Mouse (Mus musculus) embryonic facial prominence, embryonic 11.5 days (tissue): ENCODE data around the gene Rassf8. TPM values are rescaled to one million over a fixed set of nuclear protein-coding genes. Genes with fewer than 3 reads are reported as not detected.
A peak's percentile ranks its signal among the peaks of the same experiment; 100 is the strongest.

Experiments
- ATAC-seq: fragments of 200-750 bp; cut with Nextera tagmentation; replicated peaks from 2 replicates; pipeline ENCODE4 v1.8.0; 2017; ENCODE audit warnings: low read depth; ENCODE audit not compliant: insufficient number of reproducible peaks, low FRiP score, low TSS enrichment
- DNase-seq: peaks from one replicate; pipeline ENCODE4 v3.0.0-alpha.2; 2015; ENCODE audit warnings: low spot score
- H3K27ac ChIP-seq: fragments of 300-500 bp; sonication (generic); replicated peaks from 2 replicates; pipeline ENCODE4 v1.5.1; 2014; ENCODE audit warnings: mild to moderate bottlenecking, low read depth, low read length, control low read depth
- H3K27me3 ChIP-seq: fragments of 300-500 bp; sonication (generic); 2 replicates; pipeline ENCODE4 v1.6.1; 2014; ENCODE audit warnings: mild to moderate bottlenecking, low read length, moderate library complexity, mixed read lengths; ENCODE audit not compliant: control insufficient read depth, insufficient read depth
- H3K36me3 ChIP-seq: fragments of 300-500 bp; sonication (generic); replicated peaks from 2 replicates; pipeline ENCODE4 v1.6.1; 2014; ENCODE audit warnings: low read depth, mild to moderate bottlenecking, low read length, moderate library complexity, mixed read lengths; ENCODE audit not compliant: control insufficient read depth, insufficient read depth
- H3K4me1 ChIP-seq: fragments of 300-500 bp; sonication (generic); 2 replicates; pipeline ENCODE4 v1.6.1; 2014; ENCODE audit warnings: low read length, mixed read lengths; ENCODE audit not compliant: control insufficient read depth, insufficient read depth
- H3K4me2 ChIP-seq: fragments of 300-500 bp; sonication (generic); 2 replicates; pipeline ENCODE4 v1.6.1; 2014; ENCODE audit warnings: low read depth, mild to moderate bottlenecking, control low read depth, low read length, moderate library complexity
- H3K4me3 ChIP-seq: fragments of 300-500 bp; sonication (generic); 2 replicates; pipeline ENCODE4 v1.5.1; 2014; ENCODE audit warnings: low read depth, low read length, control low read depth
- H3K9ac ChIP-seq: fragments of 300-500 bp; sonication (generic); replicated peaks from 2 replicates; pipeline ENCODE4 v1.6.1; 2014; ENCODE audit warnings: mild to moderate bottlenecking, control low read depth, low read length
- H3K9me3 ChIP-seq: fragments of 300-500 bp; sonication (generic); replicated peaks from 2 replicates; pipeline ENCODE4 v1.6.1; 2016; ENCODE audit warnings: mild to moderate bottlenecking, low read length, inconsistent platforms, mixed read lengths; ENCODE audit not compliant: control insufficient read depth
- WGBS: fragments of 180-500 bp; shearing (Covaris S2); extraction: QIAGEN DNeasy Blood & Tissue Kit; methylation state at CpG from one replicate; pipeline ENCODE4 v1.1.7; 2014; 5-methylcytosine and 5-hydroxymethylcytosine counted together
- polyA plus RNA-seq: library from polyadenylated mRNA; unstranded; fragments of >200 nt; fragmentation: Nextera tagmentation; extraction: Ambion mirVana; gene quantifications from 2 replicates; pipeline ENCODE4 v1.2.1, GENCODE M21; 2014

Gene Rassf8
- polyA plus RNA-seq, 1 experiment from 2014 or later: 8.2 TPM

DNA sequence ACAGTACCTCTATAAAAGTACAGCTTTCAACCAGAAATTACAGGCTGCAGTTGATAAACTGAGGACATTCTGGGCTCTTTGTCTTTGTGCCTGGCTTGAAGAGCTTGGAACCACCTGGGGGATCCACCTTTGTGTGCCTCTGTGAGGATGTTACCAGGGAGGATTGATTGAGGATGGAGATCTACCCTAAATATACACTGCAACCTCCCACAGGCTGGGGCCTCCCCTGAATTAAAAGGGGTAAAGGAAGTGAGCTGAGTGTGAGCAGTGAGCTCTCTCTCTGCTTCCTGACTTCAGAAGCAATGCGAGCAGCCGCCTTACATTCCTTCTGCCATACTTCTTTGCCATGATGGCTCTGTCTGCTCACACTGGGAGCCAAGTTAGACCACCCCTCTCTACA lies 10.4 kb upstream of the Rassf8 start:
- Histone ChIP-seq H3K27me3 (no peaks in the 10 kb centered on the region), H3K36me3 (no peaks in the 10 kb centered on the region), H3K27ac (no peak overlapping the region), H3K9me3 (no peaks in the 10 kb centered on the region), H3K4me3 (no peak overlapping the region), H3K4me1 (peaks cover 2% of the 10 kb centered on the region), H3K4me2 (no peak overlapping the region; the same call in 1 of the 2 replicates), H3K9ac (0 out of 2 replicates have a peak overlapping the region, but pooled peaks have one; percentile 11)
- DNase-seq (no peak), ATAC-seq (no peak)
- 82% methylated on average over 2 of the region's 2 CpGs for WGBS

DNA sequence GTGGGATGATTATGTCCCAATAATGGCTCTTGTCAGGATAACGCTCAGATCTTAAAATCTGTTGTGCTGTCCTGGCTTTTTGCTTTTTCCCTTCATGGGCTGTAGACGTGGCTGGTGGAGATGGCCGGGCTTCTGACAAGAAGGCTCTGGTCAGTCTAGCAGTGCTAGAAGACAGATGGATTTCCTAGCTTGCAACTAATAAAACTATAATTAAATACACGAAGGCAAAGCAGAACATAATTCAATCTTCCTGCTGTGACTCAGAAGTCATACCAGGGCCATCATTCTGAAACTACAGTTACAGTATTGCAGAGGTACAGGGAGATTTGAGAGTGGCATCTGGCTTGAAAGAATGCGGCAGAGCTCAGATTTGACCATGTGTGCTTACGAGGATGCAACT lies 7.3 kb upstream of the Rassf8 start:
- Histone ChIP-seq H3K4me2 (no peak overlapping the region), H3K4me1 (peaks cover 2% of the 10 kb centered on the region), H3K27me3 (no peaks in the 10 kb centered on the region), H3K36me3 (no peaks in the 10 kb centered on the region), H3K27ac (no peak overlapping the region), H3K9ac (no peak overlapping the region), H3K4me3 (no peak overlapping the region), H3K9me3 (no peaks in the 10 kb centered on the region)
- DNase-seq (no peak), ATAC-seq (no peak)
- 82% methylated on average over 6 of the region's 6 CpGs for WGBS

DNA sequence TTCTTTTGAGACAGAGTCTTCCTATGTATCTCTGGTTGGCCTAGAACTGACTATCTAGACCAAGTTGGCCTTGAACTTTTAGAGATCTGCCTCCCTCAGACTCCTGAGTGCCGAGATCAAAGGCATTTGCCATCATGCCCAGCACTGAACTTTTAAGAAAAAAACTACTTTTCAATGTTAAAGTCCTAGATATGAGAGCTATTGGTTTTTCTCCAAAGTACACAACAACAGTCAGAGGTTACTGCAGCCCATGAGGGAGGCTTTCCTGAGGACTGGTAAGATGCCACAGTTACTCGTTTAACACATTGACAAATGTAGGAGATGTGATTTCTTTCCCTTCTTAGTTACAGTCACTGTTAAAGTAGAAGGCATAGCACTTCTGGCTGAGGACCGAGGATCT lies 6.5 kb upstream of the Rassf8 start:
- DNase-seq (no peak), ATAC-seq (no peak)
- H3K27ac ChIP-seq: no peak overlapping the region
- 83% methylated on average over 3 of the region's 3 CpGs for WGBS
- no peak overlapping the region for H3K9ac ChIP-seq
- no peaks in the 10 kb centered on the region for H3K9me3 ChIP-seq
- no peaks in the 10 kb centered on the region for H3K36me3 ChIP-seq
- H3K4me3 ChIP-seq: no peak overlapping the region
- H3K4me2 ChIP-seq: no peak overlapping the region
- no peaks in the 10 kb centered on the region for H3K27me3 ChIP-seq
- H3K4me1 ChIP-seq: peaks cover 2% of the 10 kb centered on the region

DNA sequence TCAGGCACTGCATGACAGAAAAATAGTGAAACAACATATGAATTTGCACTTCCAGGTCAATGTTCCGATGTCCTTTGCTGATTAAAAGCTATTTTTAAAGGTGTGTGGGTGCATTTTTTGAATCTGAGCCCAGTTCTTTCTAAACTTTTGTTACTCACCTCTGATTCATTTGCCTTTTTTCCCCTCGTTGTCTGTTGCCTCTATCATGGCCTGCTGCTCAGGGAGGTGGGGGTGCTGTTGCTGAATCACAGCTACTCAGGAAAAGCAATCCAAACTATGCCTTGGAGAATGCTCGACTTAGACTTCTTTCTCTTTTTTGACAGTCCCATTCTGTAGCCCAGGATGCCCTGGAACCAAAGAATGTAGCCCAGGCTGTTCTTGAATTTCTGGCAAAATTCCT lies 1.3 kb upstream of the Rassf8 start:
- Histone ChIP-seq H3K27ac (no peak overlapping the region), H3K4me3 (no peak overlapping the region)

DNA sequence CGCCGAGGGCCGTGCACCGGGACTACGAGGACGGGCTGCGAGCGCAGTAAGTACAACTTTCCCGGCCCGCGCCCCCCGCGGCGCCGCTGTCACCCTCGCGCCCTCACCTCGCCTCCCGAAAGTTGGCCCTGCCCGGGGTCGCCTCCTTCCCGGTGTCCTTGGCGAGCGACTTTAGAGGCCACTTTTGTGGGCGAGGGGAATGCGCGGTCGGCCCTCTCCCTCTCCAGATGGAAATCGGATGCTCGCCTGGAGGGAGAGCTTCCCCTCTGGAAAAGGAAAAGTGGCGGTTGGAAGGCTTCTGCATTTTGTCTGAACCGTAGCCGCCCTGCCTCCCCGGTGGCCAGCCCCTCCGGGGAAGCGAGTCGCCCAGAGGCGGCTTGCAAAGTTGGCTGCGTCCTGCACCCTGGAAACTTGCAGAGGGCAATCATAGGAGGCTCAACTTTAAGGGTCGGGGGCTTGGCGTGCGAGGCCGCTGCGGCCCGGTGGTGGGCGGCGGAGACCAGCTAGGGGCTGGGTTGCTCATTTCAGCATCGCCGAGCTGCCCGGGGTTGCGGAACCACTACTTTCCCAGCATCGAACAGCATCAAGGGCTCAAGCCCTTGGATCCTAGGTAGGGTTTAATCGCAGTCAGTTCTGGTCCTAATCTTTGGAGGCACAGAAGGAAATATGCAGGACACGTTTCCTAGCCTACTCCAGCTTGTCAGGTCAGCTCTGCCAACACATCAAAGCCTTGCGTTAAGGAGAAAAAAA lies 548 bp downstream of the Rassf8 start:
- no peaks in the 10 kb centered on the region for H3K9me3 ChIP-seq
- no peaks in the 10 kb centered on the region for H3K27me3 ChIP-seq
- under 1% methylated on average over 52 of the region's 55 CpGs for WGBS
- H3K27ac ChIP-seq: peak overlapping the region; percentile 78
- H3K9ac ChIP-seq: peak overlapping the region; percentile 66
- peak overlapping the region; percentile 58 for H3K4me2 ChIP-seq
- peak overlapping the region; percentile 54 for H3K4me3 ChIP-seq
- peak; percentile 58 for DNase-seq
- ATAC-seq: no peak
- no peaks in the 10 kb centered on the region for H3K4me1 ChIP-seq
- H3K36me3 ChIP-seq: no peaks in the 10 kb centered on the region

More for the DNA sequence above, 1.3 kb upstream of the Rassf8 start:
- Histone ChIP-seq H3K27me3 (no peaks in the 10 kb centered on the region), H3K4me2 (no peak overlapping the region), H3K36me3 (no peaks in the 10 kb centered on the region), H3K9me3 (no peaks in the 10 kb centered on the region), H3K9ac (no peak overlapping the region), H3K4me1 (no peaks in the 10 kb centered on the region)
- ATAC-seq (no peak), DNase-seq (no peak)
- 47% methylated on average over 3 of the region's 3 CpGs for WGBS

DNA sequence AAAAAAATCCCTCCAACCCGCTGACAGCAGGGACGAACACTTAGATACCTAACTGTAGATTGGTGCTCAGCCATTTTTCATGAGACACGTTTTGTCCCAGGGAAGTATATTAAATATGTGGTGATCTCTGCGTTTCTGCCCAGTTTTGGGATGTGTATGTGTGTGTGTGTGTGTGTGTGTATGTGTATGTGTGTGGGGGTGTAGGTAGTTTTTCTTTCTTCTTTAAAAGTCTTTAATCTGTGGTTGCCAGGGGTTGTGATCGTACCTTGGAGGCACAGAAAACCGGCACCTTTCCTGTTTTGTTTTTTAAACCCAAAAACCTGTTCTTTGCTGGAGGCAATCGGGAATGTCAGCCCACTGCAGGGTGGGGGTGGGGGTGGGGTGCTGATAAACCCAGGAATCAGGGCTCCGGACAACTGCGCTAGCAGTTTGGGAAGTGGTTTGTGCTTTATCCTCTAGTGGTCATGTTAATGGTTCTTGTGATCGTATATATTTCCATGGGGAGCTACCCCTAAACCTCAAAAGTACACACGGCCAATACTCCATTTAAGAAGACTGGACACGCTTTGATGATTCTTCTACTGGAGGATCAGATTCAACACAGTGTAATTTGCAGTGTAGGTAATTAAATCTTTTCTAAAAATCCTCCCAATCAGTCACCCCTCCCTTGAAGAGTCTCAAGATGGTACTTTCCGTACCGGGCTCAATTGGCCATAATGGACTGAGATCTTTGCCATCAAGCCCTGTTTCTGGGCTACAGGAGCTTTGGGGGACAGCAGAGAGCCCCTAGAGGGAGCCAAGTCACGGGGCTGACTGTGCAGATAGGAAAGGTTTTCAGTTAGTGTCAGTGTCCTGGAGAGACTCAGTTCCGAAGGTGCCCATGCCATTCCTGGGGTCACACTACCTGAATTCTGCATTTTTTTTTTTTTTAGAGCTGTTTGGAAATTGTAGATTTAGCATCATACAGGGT lies 1.4 kb downstream of the Rassf8 start:
- Histone ChIP-seq H3K9ac (peak overlapping the region; percentile 66), H3K4me2 (peak overlapping the region; percentile 58), H3K4me1 (no peaks in the 10 kb centered on the region), H3K36me3 (no peaks in the 10 kb centered on the region), H3K27me3 (no peaks in the 10 kb centered on the region), H3K9me3 (no peaks in the 10 kb centered on the region), H3K27ac (no peak overlapping the region), H3K4me3 (peak overlapping the region; percentile 54)
- 13% methylated on average over 16 of the region's 16 CpGs for WGBS
- ATAC-seq: no peak
- DNase-seq: peak; percentile 22

DNA sequence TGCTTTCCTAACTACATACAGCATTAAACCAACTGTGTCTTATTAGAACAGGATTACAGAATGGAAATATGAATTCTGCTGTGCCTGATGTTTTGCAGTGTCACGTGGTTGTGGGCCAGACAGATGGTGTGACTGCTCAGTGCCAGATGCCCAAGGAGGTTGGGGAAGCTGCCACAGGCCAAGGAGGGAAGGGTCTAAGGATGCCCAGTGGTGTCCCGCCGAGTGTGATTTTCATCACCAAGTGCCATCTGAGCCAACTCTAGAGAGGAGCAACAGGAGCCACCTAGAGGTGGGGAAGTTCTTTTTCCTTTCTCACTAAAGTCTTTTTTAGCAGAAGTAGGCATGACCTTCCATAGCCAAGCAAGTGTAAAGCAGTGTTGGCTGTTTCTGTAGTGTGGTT lies 3.8 kb downstream of the Rassf8 start:
- no peak for DNase-seq
- ATAC-seq: no peak
- H3K36me3 ChIP-seq: no peaks in the 10 kb centered on the region
- no peaks in the 10 kb centered on the region for H3K9me3 ChIP-seq
- H3K4me1 ChIP-seq: no peaks in the 10 kb centered on the region
- 89% methylated on average over 3 of the region's 3 CpGs for WGBS
- H3K9ac ChIP-seq: no peak overlapping the region
- no peak overlapping the region for H3K4me2 ChIP-seq
- H3K27me3 ChIP-seq: no peaks in the 10 kb centered on the region
- no peak overlapping the region for H3K4me3 ChIP-seq
- H3K27ac ChIP-seq: no peak overlapping the region

DNA sequence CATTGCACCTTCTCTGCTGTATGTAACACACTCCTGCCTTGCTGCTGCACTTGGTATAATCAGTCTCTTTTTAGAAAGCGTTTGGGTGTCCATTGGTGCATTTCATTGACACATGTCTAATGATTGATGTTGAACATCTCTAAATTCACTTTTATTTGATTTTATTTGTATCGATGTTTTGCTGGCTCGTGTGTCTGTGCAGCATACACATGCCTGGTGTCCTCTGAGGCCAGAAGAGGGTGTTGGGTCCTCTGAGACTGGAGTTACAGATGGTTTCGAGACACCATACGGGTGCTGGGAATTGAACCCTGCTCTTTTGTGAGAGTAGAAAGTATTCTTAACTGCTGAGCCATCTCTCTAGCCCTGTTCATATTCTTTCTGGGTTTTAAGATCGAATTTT lies 6.7 kb downstream of the Rassf8 start:
- DNase-seq: no peak
- 86% methylated on average over 6 of the region's 6 CpGs for WGBS
- Histone ChIP-seq H3K27me3 (no peaks in the 10 kb centered on the region), H3K9ac (no peak overlapping the region), H3K9me3 (no peaks in the 10 kb centered on the region), H3K4me2 (no peak overlapping the region), H3K27ac (no peak overlapping the region), H3K4me1 (no peaks in the 10 kb centered on the region), H3K36me3 (no peaks in the 10 kb centered on the region), H3K4me3 (no peak overlapping the region)
- no peak for ATAC-seq
